Mouse (Mus musculus): ENCODE measurements around the gene Cops7b. TPM values are rescaled to one million over a fixed set of nuclear protein-coding genes. Genes with fewer than 3 reads are reported as not detected.
A peak's percentile ranks its signal among the peaks of the same experiment; 100 is the strongest.

The Cops7b gene
- total and polyA plus RNA-seq, 2 experiments from 2014 or later, result 33.6 to 48.3 TPM

DNA sequence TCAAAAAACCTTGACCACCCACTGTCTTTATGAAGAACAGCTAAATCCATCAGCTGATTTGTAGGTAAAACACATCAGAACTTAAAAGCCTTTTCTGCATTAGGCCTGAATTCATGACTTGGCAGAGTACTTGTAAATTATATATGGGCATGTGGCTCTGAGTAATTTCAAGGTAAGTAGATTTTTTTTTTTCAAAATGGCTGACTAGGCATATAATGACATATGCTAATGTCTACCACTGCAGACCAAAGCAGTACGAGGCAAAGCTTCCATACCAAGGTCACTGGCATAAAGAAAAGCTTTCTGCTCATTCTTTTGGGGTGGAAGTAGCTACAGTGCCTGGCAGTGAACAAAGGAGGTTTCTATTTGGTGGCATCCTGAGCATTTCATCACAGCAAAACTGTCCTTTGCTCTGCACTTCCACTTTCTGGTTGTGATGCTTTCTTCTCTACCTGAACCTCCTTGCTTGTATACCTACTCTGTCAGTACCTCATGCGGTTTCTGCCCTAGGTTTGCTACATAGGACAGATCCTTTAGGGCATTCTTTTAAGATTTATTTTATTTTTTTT, 13.3 kb upstream of the Cops7b start:
- peaks cover 9% of the 10 kb centered on the region; the same call in 1 of the 2 replicates for H3K36me3 ChIP-seq (ENCODE audit: insufficient read depth, low read length)
- 77% methylated on average over 2 of the region's 2 CpGs for whole genome bisulfite sequencing

DNA sequence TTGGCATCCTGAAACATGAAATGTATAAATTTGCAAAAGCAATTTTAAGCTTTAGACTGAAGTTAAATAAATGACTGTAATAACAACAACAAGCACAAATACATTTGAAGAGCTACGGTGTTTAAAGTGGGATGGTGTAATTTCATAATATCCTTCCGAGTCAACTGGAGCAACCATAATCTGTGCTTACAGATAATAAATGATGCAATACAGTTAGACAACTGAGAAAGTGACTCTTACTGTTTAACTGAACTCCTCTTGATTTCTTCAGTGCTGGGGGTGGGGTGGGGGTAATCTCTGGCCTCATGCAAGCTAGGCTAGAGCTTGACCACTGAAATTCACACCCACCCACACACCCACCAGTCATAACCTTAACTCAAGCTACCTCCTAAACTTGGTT, 11.3 kb upstream of the Cops7b start:
- TF ChIP-seq CTCF (IDR thresholded peaks at IDR 0.05; ENCODE audit: low read depth), result no peak
- Histone ChIP-seq H3K4me2 (ENCODE audit: low read depth, low read length) (no peak overlapping the region), H3K9ac (replicated peaks; ENCODE audit: low read length) (no peak overlapping the region), H3K9me3 (ENCODE audit: low read length) (no peaks in the 10 kb centered on the region), H3K4me3 (ENCODE audit: low read length) (no peak overlapping the region), H3K27me3 (ENCODE audit: insufficient read depth, low read length) (no peaks in the 10 kb centered on the region), H3K4me1 (ENCODE audit: insufficient read depth, low read length) (no peaks in the 10 kb centered on the region), H3K36me3 (ENCODE audit: insufficient read depth, low read length) (peaks cover 9% of the 10 kb centered on the region; the same call in 1 of the 2 replicates), H3K27ac (no peak overlapping the region)
- no peak for DNase-seq (ENCODE audit: low spot score)
- ATAC-seq, result no peak
- WGBS, result 93% methylated on average over 2 of the region's 2 CpGs

More for the DNA sequence above, 13.3 kb upstream of the Cops7b start:
- no peaks in the 10 kb centered on the region for H3K4me1 ChIP-seq (ENCODE audit: insufficient read depth, low read length)
- no peak overlapping the region for H3K27ac ChIP-seq
- no peaks in the 10 kb centered on the region for H3K27me3 ChIP-seq (ENCODE audit: insufficient read depth, low read length)
- H3K9me3 ChIP-seq (ENCODE audit: low read length), result no peaks in the 10 kb centered on the region
- no peak for DNase-seq (ENCODE audit: low spot score)
- no peak overlapping the region for H3K9ac ChIP-seq (replicated peaks; ENCODE audit: low read length)
- no peak overlapping the region for H3K4me2 ChIP-seq (ENCODE audit: low read depth, low read length)
- no peak for ATAC-seq
- H3K4me3 ChIP-seq (ENCODE audit: low read length), result no peak overlapping the region
- no peak for TF ChIP-seq CTCF (IDR thresholded peaks at IDR 0.05; ENCODE audit: low read depth)

GRCm38 (mm10) chr1:86571941-86572340, 10.8 kb upstream of the Cops7b start:
- Histone ChIP-seq H3K4me1 (ENCODE audit: insufficient read depth, low read length) (no peaks in the 10 kb centered on the region), H3K4me2 (ENCODE audit: low read depth, low read length) (no peak overlapping the region), H3K4me3 (ENCODE audit: low read length) (no peak overlapping the region), H3K9ac (replicated peaks; ENCODE audit: low read length) (no peak overlapping the region), H3K27ac (no peak overlapping the region), H3K9me3 (ENCODE audit: low read length) (no peaks in the 10 kb centered on the region), H3K36me3 (ENCODE audit: insufficient read depth, low read length) (peaks cover 9% of the 10 kb centered on the region; the same call in 1 of the 2 replicates), H3K27me3 (ENCODE audit: insufficient read depth, low read length) (no peaks in the 10 kb centered on the region)
- DNase-seq (ENCODE audit: low spot score) (no peak), ATAC-seq (no peak)
- 86% methylated on average over 4 of the region's 4 CpGs for WGBS
- no peak for TF ChIP-seq CTCF (IDR thresholded peaks at IDR 0.05; ENCODE audit: low read depth)

DNA sequence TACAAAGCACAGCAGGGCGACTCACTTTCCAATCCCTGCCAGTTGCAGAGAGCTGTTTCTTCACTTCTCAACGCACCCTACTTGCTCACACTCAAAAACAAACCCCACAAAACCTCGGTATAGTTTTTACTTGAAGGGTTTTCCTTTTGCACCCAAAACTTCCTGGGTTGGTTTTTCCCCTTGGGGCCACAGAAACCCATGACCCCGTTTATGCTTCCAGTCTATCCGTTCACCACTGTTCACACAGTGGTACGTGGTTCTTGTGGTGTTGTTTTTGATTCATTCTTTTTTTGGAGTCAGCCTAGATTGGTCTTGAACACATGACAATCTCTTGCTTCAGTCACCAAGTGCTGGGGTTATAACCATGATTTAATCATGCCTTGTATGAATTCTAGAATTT, 2.3 kb upstream of the Cops7b start:
- Histone ChIP-seq H3K9ac (replicated peaks; ENCODE audit: low read length) (no peak overlapping the region), H3K36me3 (ENCODE audit: insufficient read depth, low read length) (no peaks in the 10 kb centered on the region), H3K4me1 (ENCODE audit: insufficient read depth, low read length) (no peaks in the 10 kb centered on the region), H3K4me2 (ENCODE audit: low read depth, low read length) (no peak overlapping the region), H3K27ac (no peak overlapping the region), H3K9me3 (ENCODE audit: low read length) (no peaks in the 10 kb centered on the region), H3K4me3 (ENCODE audit: low read length) (no peak overlapping the region), H3K27me3 (ENCODE audit: insufficient read depth, low read length) (no peaks in the 10 kb centered on the region)
- ATAC-seq (no peak), DNase-seq (ENCODE audit: low spot score) (no peak)
- no peak for TF ChIP-seq CTCF (IDR thresholded peaks at IDR 0.05; ENCODE audit: low read depth)
- 81% methylated on average over 6 of the region's 6 CpGs for WGBS

- Histone ChIP-seq H3K4me2 (ENCODE audit: low read depth, low read length) (peak overlapping the region; percentile 86), H3K4me1 (ENCODE audit: insufficient read depth, low read length) (0 out of 2 replicates have a peak, but pooled peaks cover 4% of the 10 kb centered on the region), H3K36me3 (ENCODE audit: insufficient read depth, low read length) (no peaks in the 10 kb centered on the region), H3K9me3 (ENCODE audit: low read length) (no peaks in the 10 kb centered on the region), H3K4me3 (ENCODE audit: low read length) (peak overlapping the region; percentile 94), H3K9ac (replicated peaks; ENCODE audit: low read length) (peak overlapping the region; percentile 92), H3K27me3 (ENCODE audit: insufficient read depth, low read length) (no peaks in the 10 kb centered on the region), H3K27ac (peak overlapping the region; percentile 78)
- ATAC-seq (peak; percentile 74), DNase-seq (ENCODE audit: low spot score) (peak; percentile 39)
- WGBS, result 2% methylated on average over 33 of the region's 38 CpGs
- no peak for TF ChIP-seq CTCF (IDR thresholded peaks at IDR 0.05; ENCODE audit: low read depth)
These were observed 833 bp upstream of the Cops7b start for GRCm38 (mm10) chr1:86581692-86582450.

DNA sequence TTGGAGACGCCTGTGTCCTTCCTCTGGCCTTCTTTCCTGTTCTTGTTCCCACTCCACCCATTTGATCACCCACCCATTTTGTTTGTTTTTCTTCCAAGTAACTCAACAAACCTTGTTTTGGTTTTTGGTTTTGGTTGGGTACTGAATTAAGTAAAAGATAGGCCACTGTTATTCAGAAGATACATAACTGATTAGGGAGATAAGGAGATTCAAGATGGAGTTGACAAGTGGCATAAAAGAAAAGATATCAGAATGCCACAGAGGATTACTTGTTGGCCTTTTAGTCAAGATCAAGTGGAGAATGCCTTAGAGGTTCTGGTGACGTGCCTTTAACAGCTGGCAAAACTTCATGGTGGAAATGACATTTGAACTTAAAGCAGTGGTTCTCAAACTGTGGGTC, 1.0 kb downstream of the Cops7b start:
- Histone ChIP-seq H3K36me3 (ENCODE audit: insufficient read depth, low read length) (no peaks in the 10 kb centered on the region), H3K9ac (replicated peaks; ENCODE audit: low read length) (no peak overlapping the region), H3K4me1 (ENCODE audit: insufficient read depth, low read length) (peaks cover 12% of the 10 kb centered on the region; the same call in 1 of the 2 replicates), H3K9me3 (ENCODE audit: low read length) (no peaks in the 10 kb centered on the region), H3K4me2 (ENCODE audit: low read depth, low read length) (no peak overlapping the region), H3K27ac (no peak overlapping the region), H3K4me3 (ENCODE audit: low read length) (no peak overlapping the region), H3K27me3 (ENCODE audit: insufficient read depth, low read length) (no peaks in the 10 kb centered on the region)
- no peak for TF ChIP-seq CTCF (IDR thresholded peaks at IDR 0.05; ENCODE audit: low read depth)
- no peak for ATAC-seq
- WGBS, result 72% methylated on average over 2 of the region's 2 CpGs
- no peak for DNase-seq (ENCODE audit: low spot score)

GRCm38 (mm10) chr1:86586992-86587391, 4.3 kb downstream of the Cops7b start:
- Histone ChIP-seq H3K27me3 (ENCODE audit: insufficient read depth, low read length) (no peaks in the 10 kb centered on the region), H3K9ac (replicated peaks; ENCODE audit: low read length) (peak overlapping the region; percentile 79), H3K4me1 (ENCODE audit: insufficient read depth, low read length) (peaks cover 12% of the 10 kb centered on the region; the same call in 1 of the 2 replicates), H3K4me2 (ENCODE audit: low read depth, low read length) (peak overlapping the region; percentile 87), H3K27ac (peak overlapping the region; percentile 58; the same call in 1 of the 2 replicates), H3K9me3 (ENCODE audit: low read length) (no peaks in the 10 kb centered on the region), H3K36me3 (ENCODE audit: insufficient read depth, low read length) (peaks cover 13% of the 10 kb centered on the region; the same call in 1 of the 2 replicates), H3K4me3 (ENCODE audit: low read length) (peak overlapping the region; percentile 94)
- no peak; the same call in 1 of the 2 replicates for TF ChIP-seq CTCF (IDR thresholded peaks at IDR 0.05; ENCODE audit: low read depth)
- ATAC-seq (peak; percentile 55), DNase-seq (ENCODE audit: low spot score) (peak; percentile 91)
- under 1% methylated on average over 26 of the region's 26 CpGs for WGBS
